Mouse (Mus musculus): ENCODE measurements around the gene Elmo2.

GRCm38 (mm10) chr2:165329703-165330102, 3.4 kb upstream of the Elmo2 start:
- TF ChIP-seq POLR2A (IDR thresholded peaks at IDR 0.05; ENCODE audit: borderline replicate concordance, extremely low read depth, low read depth, low read length), result no peak
- no peak for TF ChIP-seq CTCF (IDR thresholded peaks at IDR 0.05; ENCODE audit: insufficient read depth, low read length)

All from lung, adult 2 months (tissue).